Mouse (Mus musculus): ENCODE data around the gene Dnal4. TPM values are rescaled to one million over a fixed set of nuclear protein-coding genes. Genes with fewer than 3 reads are reported as not detected.

Gene Dnal4
- polyA plus RNA-seq, 1 experiment from 2014 or later = 28.6 TPM

DNA sequence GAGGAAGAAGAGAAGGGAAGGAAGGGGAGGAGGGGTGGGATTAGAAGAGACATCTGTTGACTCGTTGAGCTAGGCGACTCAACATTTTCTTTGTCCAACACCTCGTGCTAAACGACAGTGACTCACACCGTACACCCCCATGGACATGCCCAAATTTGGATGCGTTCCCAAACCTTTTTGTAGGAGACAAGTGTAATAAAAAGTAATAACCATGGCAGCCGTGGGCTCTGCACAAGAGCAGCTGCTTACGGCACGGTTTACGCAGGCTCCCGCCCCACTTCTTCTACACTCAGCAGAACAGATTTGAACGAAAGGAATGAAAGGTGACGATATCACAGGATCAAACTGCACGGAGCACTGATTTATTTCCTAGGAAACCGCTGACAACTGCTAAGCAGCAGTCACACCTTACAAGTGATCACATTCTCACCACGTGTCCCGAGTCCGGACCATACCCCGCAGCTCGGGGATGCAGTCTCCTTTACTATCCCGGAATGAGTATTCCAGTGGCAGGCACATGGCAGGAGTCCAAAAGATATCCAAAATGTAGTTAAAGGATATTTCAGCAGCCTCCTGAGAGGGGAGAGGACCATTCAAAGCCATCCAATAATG lies 6.9 kb downstream of the Dnal4 start:
- Histone ChIP-seq H3K27ac (ENCODE audit: low read depth, low read length) (no peak overlapping the region), H3K9me3 (ENCODE audit: control insufficient read depth, low read length) (no peaks in the 10 kb centered on the region), H3K4me1 (replicated peaks; ENCODE audit: control insufficient read depth, insufficient read depth, low read length) (peaks cover 3% of the 10 kb centered on the region; the same call in 1 of the 2 replicates), H3K4me3 (ENCODE audit: low read depth, low read length) (no peak overlapping the region), H3K36me3 (ENCODE audit: control insufficient read depth, insufficient read depth, low read length) (no peaks in the 10 kb centered on the region), H3K9ac (ENCODE audit: low read depth, low read length) (no peak overlapping the region), H3K27me3 (replicated peaks; ENCODE audit: control insufficient read depth, insufficient read depth, low read length) (no peaks in the 10 kb centered on the region), H3K4me2 (no peak overlapping the region)
- DNase-seq (ENCODE audit: low spot score) (no peak), ATAC-seq (replicated peaks; ENCODE audit: low FRiP score) (no peak)
- 80% methylated on average over 21 of the region's 21 CpGs for WGBS

DNA sequence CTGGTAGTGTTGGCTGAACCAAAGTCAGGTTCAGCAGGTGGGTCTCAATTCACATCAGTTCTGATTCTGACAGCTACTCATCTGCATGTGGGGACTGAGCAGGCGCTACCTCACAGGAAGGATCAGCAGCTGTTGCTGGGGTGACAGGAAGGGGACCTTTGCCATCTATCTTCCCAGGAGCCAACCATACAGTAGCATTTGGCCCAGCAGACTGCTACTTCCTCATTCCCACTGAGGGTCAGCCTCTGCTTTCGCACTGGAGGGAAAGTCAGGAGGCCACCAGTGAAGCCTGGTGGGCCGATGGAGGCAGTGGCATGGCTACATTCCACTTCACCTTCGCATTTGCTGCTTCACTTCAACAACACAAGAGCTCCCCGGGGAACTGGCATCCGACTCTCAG lies 9.3 kb downstream of the Dnal4 start:
- WGBS = 50% methylated on average over 6 of the region's 6 CpGs
- ATAC-seq (replicated peaks; ENCODE audit: low FRiP score) = no peak
- no peaks in the 10 kb centered on the region for H3K4me1 ChIP-seq (replicated peaks; ENCODE audit: control insufficient read depth, insufficient read depth, low read length)

GRCm38 (mm10) chr15:79767327-79767961 lies 10.2 kb downstream of the Dnal4 start:
- WGBS = 78% methylated on average over 16 of the region's 16 CpGs
- no peaks in the 10 kb centered on the region for H3K4me1 ChIP-seq (replicated peaks; ENCODE audit: control insufficient read depth, insufficient read depth, low read length)
- H3K9ac ChIP-seq (ENCODE audit: low read depth, low read length) = no peak overlapping the region
- H3K27me3 ChIP-seq (replicated peaks; ENCODE audit: control insufficient read depth, insufficient read depth, low read length) = no peaks in the 10 kb centered on the region
- DNase-seq (ENCODE audit: low spot score) (no peak), ATAC-seq (replicated peaks; ENCODE audit: low FRiP score) (no peak)
- H3K4me3 ChIP-seq (ENCODE audit: low read depth, low read length) = no peak overlapping the region
- H3K4me2 ChIP-seq = no peak overlapping the region
- H3K27ac ChIP-seq (ENCODE audit: low read depth, low read length) = no peak overlapping the region
- H3K36me3 ChIP-seq (ENCODE audit: control insufficient read depth, insufficient read depth, low read length) = no peaks in the 10 kb centered on the region; the same call in 1 of the 2 replicates
- H3K9me3 ChIP-seq (ENCODE audit: control insufficient read depth, low read length) = no peaks in the 10 kb centered on the region

More for the DNA sequence above, 9.3 kb downstream of the Dnal4 start:
- H3K27ac ChIP-seq (ENCODE audit: low read depth, low read length) = no peak overlapping the region
- no peak overlapping the region for H3K9ac ChIP-seq (ENCODE audit: low read depth, low read length)
- no peak overlapping the region for H3K4me2 ChIP-seq
- H3K27me3 ChIP-seq (replicated peaks; ENCODE audit: control insufficient read depth, insufficient read depth, low read length) = no peaks in the 10 kb centered on the region
- H3K4me3 ChIP-seq (ENCODE audit: low read depth, low read length) = no peak overlapping the region
- DNase-seq (ENCODE audit: low spot score) = no peak
- H3K9me3 ChIP-seq (ENCODE audit: control insufficient read depth, low read length) = no peaks in the 10 kb centered on the region
- no peaks in the 10 kb centered on the region; the same call in 1 of the 2 replicates for H3K36me3 ChIP-seq (ENCODE audit: control insufficient read depth, insufficient read depth, low read length)

GRCm38 (mm10) chr15:79766586-79767071 lies 11.0 kb downstream of the Dnal4 start:
- Histone ChIP-seq H3K9me3 (ENCODE audit: control insufficient read depth, low read length) (no peaks in the 10 kb centered on the region), H3K9ac (ENCODE audit: low read depth, low read length) (no peak overlapping the region), H3K27ac (ENCODE audit: low read depth, low read length) (no peak overlapping the region), H3K4me3 (ENCODE audit: low read depth, low read length) (no peak overlapping the region), H3K4me1 (replicated peaks; ENCODE audit: control insufficient read depth, insufficient read depth, low read length) (no peaks in the 10 kb centered on the region), H3K4me2 (no peak overlapping the region), H3K27me3 (replicated peaks; ENCODE audit: control insufficient read depth, insufficient read depth, low read length) (no peaks in the 10 kb centered on the region), H3K36me3 (ENCODE audit: control insufficient read depth, insufficient read depth, low read length) (no peaks in the 10 kb centered on the region; the same call in 1 of the 2 replicates)
- no peak for DNase-seq (ENCODE audit: low spot score)
- ATAC-seq (replicated peaks; ENCODE audit: low FRiP score) = no peak
- 88% methylated on average over 10 of the region's 10 CpGs for WGBS

- no peak for DNase-seq (ENCODE audit: low spot score)
- Histone ChIP-seq H3K9me3 (ENCODE audit: control insufficient read depth, low read length) (no peaks in the 10 kb centered on the region), H3K36me3 (ENCODE audit: control insufficient read depth, insufficient read depth, low read length) (no peaks in the 10 kb centered on the region; the same call in 1 of the 2 replicates)
Measured at GRCm38 (mm10) chr15:79766168-79766567, 11.5 kb downstream of the Dnal4 start.

DNA sequence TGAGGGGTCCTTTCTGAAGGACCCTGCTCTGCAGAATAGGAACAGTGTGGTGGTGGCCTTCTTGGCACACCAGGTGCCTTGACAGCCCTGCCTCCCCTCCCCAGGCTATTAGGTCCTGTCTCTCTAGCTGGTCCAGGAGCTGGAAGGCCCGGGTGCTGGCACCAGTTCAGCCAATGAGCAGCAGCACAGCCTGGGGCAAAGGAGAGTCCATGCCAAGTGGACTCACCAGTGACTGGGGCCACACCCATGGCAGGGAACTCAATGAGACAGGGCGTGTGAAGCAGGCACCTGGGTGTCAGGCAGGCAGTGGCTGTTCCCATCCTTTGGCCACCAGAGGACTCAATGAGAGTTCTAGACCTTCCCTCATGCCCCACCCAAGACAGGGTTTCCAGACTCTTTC lies 12.3 kb downstream of the Dnal4 start:
- DNase-seq (ENCODE audit: low spot score) = no peak
- no peaks in the 10 kb centered on the region for H3K4me1 ChIP-seq (replicated peaks; ENCODE audit: control insufficient read depth, insufficient read depth, low read length)
- 81% methylated on average over 2 of the region's 2 CpGs for WGBS

More at GRCm38 (mm10) chr15:79766168-79766567, 11.5 kb downstream of the Dnal4 start:
- Histone ChIP-seq H3K9ac (ENCODE audit: low read depth, low read length) (no peak overlapping the region), H3K4me1 (replicated peaks; ENCODE audit: control insufficient read depth, insufficient read depth, low read length) (no peaks in the 10 kb centered on the region), H3K4me2 (no peak overlapping the region), H3K27ac (ENCODE audit: low read depth, low read length) (no peak overlapping the region), H3K4me3 (ENCODE audit: low read depth, low read length) (no peak overlapping the region), H3K27me3 (replicated peaks; ENCODE audit: control insufficient read depth, insufficient read depth, low read length) (no peaks in the 10 kb centered on the region)
- no peak for ATAC-seq (replicated peaks; ENCODE audit: low FRiP score)
- WGBS = 73% methylated on average over 10 of the region's 10 CpGs

DNA sequence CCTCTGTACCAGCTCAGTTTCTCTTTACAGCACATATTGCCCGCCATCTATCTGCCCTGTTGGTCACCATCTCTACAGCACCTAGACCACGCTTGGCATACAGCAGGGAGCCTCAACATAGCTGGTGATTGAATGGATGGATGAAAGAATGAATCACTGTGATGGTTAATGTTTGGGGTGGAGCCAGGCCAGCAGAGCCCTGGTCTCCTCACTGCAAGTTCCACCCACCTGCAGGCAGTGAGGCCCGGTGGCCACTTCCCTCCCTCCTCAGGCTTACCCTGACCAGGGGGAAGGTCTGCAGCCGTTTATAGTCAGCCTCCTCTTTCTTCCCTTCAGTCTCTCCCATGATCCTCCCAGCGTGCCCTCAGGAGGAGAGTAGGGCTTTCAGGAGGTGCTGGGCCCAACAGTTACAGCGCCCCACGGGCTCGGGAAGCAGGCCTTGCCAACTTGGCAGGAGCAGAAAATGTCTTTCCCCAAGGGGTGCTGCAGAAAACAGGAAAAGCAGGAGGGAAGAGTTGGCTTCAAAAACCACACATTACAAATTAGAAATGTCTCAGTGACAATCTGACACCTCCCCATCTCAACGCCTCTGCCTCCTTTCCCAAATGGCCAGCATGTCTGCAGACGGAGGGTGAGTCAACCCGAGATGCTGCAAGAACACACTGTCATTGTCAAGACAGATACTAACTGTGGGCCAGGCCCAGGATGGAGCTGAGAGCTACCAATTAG lies 12.9 kb downstream of the Dnal4 start:
- Histone ChIP-seq H3K9me3 (ENCODE audit: control insufficient read depth, low read length) (no peaks in the 10 kb centered on the region), H3K4me3 (ENCODE audit: low read depth, low read length) (no peak overlapping the region), H3K4me1 (replicated peaks; ENCODE audit: control insufficient read depth, insufficient read depth, low read length) (no peaks in the 10 kb centered on the region), H3K9ac (ENCODE audit: low read depth, low read length) (no peak overlapping the region), H3K4me2 (no peak overlapping the region), H3K36me3 (ENCODE audit: control insufficient read depth, insufficient read depth, low read length) (no peaks in the 10 kb centered on the region; the same call in 1 of the 2 replicates), H3K27me3 (replicated peaks; ENCODE audit: control insufficient read depth, insufficient read depth, low read length) (no peaks in the 10 kb centered on the region), H3K27ac (ENCODE audit: low read depth, low read length) (no peak overlapping the region)
- DNase-seq (ENCODE audit: low spot score) (no peak), ATAC-seq (replicated peaks; ENCODE audit: low FRiP score) (no peak)
- 82% methylated on average over 11 of the region's 11 CpGs for WGBS

More for the DNA sequence above, 12.3 kb downstream of the Dnal4 start:
- H3K9ac ChIP-seq (ENCODE audit: low read depth, low read length) = no peak overlapping the region
- H3K27ac ChIP-seq (ENCODE audit: low read depth, low read length) = no peak overlapping the region
- H3K4me3 ChIP-seq (ENCODE audit: low read depth, low read length) = no peak overlapping the region
- no peaks in the 10 kb centered on the region for H3K9me3 ChIP-seq (ENCODE audit: control insufficient read depth, low read length)
- H3K4me2 ChIP-seq = no peak overlapping the region
- H3K27me3 ChIP-seq (replicated peaks; ENCODE audit: control insufficient read depth, insufficient read depth, low read length) = no peaks in the 10 kb centered on the region
- H3K36me3 ChIP-seq (ENCODE audit: control insufficient read depth, insufficient read depth, low read length) = no peaks in the 10 kb centered on the region; the same call in 1 of the 2 replicates
- no peak for ATAC-seq (replicated peaks; ENCODE audit: low FRiP score)

DNA sequence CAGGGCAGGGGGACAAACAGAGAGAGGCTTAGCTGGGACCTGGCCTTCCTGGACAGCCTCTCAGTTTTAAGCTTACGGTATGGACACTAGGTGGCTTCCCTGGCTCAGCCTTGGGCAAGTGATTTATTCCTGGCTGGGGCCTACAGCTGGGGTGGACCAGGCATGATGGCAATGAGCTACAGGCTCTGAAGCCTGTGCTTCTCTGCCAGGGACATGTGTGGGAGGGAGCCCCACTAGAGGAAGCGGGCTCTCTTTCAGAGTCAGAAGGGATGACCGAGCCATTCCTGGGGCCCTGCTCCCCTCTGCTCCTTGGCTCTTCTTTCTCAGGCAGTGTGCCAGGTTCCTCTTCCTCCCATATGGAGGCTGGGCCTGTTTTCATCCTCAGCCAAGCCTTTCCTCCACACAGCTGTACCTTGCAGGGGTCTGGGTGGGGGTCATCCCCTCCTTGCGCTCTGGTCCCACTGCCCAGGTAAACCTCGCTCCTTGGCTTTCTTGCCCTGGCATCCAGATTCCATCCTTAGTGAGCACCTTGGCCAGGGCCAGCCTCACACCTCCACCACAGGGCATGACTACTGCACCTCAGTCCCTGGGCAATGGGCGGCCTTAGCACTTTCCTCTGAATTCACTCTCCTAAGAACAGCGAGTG lies 13.9 kb downstream of the Dnal4 start:
- Histone ChIP-seq H3K36me3 (ENCODE audit: control insufficient read depth, insufficient read depth, low read length) (no peaks in the 10 kb centered on the region; the same call in 1 of the 2 replicates), H3K27me3 (replicated peaks; ENCODE audit: control insufficient read depth, insufficient read depth, low read length) (no peaks in the 10 kb centered on the region), H3K4me2 (no peak overlapping the region), H3K4me1 (replicated peaks; ENCODE audit: control insufficient read depth, insufficient read depth, low read length) (no peaks in the 10 kb centered on the region), H3K9me3 (ENCODE audit: control insufficient read depth, low read length) (no peaks in the 10 kb centered on the region), H3K27ac (ENCODE audit: low read depth, low read length) (no peak overlapping the region), H3K4me3 (ENCODE audit: low read depth, low read length) (no peak overlapping the region), H3K9ac (ENCODE audit: low read depth, low read length) (no peak overlapping the region)
- 89% methylated on average over 7 of the region's 7 CpGs for WGBS
- no peak for ATAC-seq (replicated peaks; ENCODE audit: low FRiP score)
- no peak for DNase-seq (ENCODE audit: low spot score)
